Mouse (Mus musculus) neutrophil, adult 65 days (primary cell): ENCODE data around the gene Arhgap27. TPM values are rescaled to one million over a fixed set of nuclear protein-coding genes. Genes with fewer than 3 reads are reported as not detected.

ENCODE experiments used
- total RNA-seq: library from RNA; stranded (reverse); gene quantifications from 2 replicates; pipeline ENCODE4 v1.2.4, GENCODE M21; 2023

Arhgap27 gene
- 42.6 and 58.0 TPM in 2 replicates for total RNA-seq

DNA sequence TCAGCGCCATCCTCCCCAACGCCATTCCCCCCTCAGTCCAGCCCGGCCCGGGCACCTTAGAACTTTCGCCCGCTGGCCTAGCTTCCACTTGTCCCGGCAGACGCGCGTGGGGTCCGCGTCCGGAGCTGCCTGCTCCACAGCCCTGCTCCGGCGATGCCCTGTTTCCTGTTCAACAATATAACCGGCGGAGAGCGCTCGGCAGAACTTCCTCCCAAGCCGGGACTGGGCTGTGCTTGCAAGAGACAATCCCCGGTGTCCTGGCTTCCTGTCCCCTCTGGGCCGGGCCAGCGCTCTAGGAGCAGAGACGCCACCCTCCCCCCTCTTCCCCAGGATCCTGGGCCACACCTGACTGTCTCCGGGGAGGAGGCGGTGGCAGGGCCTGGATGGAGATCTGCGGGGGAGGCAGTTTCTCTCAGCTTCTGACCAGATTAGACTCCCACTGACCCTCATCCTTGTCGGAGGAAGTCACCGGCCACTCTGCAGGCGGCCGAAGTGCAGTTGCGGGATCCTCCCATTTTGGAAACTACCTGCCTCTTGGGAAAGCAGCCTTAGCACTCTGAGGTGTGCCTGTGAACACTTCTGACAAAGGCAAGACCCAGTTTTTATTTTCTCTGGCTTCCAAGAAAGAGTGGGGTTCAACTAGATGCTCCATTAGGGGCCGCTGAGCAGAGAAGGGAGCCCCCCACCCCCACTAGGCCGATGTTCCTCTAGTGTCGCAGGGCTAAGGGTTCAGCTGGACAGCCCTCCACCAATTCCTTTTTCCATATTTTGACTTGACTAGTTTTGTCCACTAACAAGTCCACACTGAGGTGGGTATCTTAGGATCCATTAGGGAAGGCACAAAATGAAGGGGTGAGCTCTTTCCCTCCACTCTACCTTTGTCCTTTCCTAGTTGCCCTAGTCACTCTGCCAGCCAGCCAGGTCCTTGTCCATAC is at the start of gene Arhgap27:
TSS of gene Arhgap27 (minus strand) at position 479 of the 935 bp plus-strand sequence.

DNA sequence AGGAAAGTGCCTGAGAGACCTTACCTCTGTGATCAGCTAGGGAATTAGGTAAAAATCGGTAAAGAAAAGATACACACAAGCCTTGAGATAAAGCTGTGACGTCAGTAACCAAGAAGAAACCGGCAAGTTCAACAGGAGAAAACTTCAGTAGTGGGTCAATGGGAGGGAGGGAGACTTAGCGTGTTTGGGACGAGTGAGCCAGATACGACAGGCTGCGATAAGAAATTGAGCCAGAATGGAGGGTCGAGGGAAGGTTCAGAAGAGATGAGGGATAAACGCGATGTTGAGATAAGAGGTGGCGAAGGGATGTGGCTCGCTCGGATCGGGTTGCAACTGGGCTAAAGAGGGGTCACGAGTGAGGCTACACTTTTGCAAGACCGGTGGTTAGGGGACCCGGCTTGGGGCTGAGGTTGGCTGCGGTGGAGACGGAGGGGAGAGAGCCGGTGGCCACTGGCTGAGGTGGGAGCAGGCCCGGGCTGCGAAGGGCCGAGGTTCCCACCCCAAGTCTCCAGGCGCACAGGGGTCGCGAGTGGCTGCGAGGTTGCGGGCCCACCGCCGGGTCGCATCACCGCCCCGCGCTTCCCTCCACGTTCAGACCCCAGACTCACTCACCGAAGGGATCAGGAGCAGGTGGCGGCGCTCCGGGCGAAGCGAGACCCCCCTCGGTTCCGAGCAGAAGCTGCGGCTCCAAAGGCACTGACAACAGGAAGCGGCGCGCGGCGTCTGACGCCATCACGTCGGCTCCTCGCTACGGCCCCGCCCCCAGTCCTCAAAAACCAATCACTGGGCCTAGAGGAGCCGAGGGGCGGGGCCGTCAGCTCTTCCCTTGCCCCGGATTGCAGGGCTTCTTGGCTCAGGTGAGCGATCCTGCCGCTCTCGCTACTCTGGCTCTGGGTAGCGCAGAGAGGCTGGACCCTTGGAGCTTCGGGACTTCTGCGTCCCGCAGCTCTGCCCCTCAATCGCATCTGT is 48.8 kb upstream of the Arhgap27 start, which contains the start of gene Plekhm1:
TSS of gene Plekhm1 (minus strand) at position 707 of the 969 bp plus-strand sequence.

Other genes with a start within 250 kb of the Arhgap27 start
- gene Hexim1, start 247.5 kb downstream of the Arhgap27 start, total RNA-seq, result 53.1 and 61.2 TPM in 2 replicates
- 1.5 and 1.7 TPM in 2 replicates for gene Hexim2, start 231.3 kb downstream of the Arhgap27 start, total RNA-seq
- 708 and 878 TPM in 2 replicates for gene Fmnl1, start 192.6 kb downstream of the Arhgap27 start, total RNA-seq
- gene 1700023F06Rik, start 155.1 kb downstream of the Arhgap27 start, total RNA-seq, result not detected in 2 replicates
- gene Spata32, start 145.3 kb downstream of the Arhgap27 start, total RNA-seq, result not detected in 2 replicates
- gene Map3k14, start 96.2 kb downstream of the Arhgap27 start, total RNA-seq, result 19.8 and 21.3 TPM in 2 replicates
- 52.4 and 67.9 TPM in 2 replicates for gene Plekhm1, start 49.0 kb upstream of the Arhgap27 start, total RNA-seq
- not detected in 2 replicates for gene Lrrc37a, start 140.9 kb upstream of the Arhgap27 start, total RNA-seq